In genomic region chr15:81697175-81697574, GRCm38 (mm10) we compare ENCODE assay signal across 9 mouse cellular contexts. TPM values are rescaled to one million over a fixed set of nuclear protein-coding genes. Genes with fewer than 3 reads are reported as not detected.
DNase-seq lines count a peak whose midpoint lies in the region; ATAC-seq lines count a peak whose summit lies in the region.
"Had no signal": no experiment of that assay in that cellular context is flagged by ENCODE, and none has a peak within 500 bp of the region (broad histone marks: within the 10 kb centered on the region; RNA-seq: fewer than 3 reads in every experiment).

TSS of gene Chadl (minus strand) at chr15:81697287.

- H3K4me1 ChIP-seq in stomach, embryonic 15.5 days = peaks cover 20% of the 10 kb centered on the region

- H3K4me2 ChIP-seq in stomach, embryonic 15.5 days = 0 out of 2 replicates have a peak within 1 kb of the TSS, but pooled peaks have one; percentile 13
- H3K4me2 ChIP-seq: liver, embryonic 12.5 days had no signal

- H3K36me3 ChIP-seq in stomach, embryonic 15.5 days = no peaks in the 10 kb centered on the region

- H3K9ac ChIP-seq in stomach, embryonic 15.5 days = no peak within 1 kb of the TSS
- H3K9ac ChIP-seq: liver, embryonic 12.5 days had no signal

- no peak within 1 kb of the TSS for H3K27ac ChIP-seq in stomach, embryonic 15.5 days
- H3K27ac ChIP-seq: liver, embryonic 12.5 days had no signal

- WGBS in stomach, embryonic 15.5 days = 62% methylated on average over 7 of the region's 7 CpGs

- H3K27me3 ChIP-seq in stomach, embryonic 15.5 days (replicated peaks) = peaks cover 26% of the 10 kb centered on the region

- H3K4me3 ChIP-seq in stomach, embryonic 15.5 days (replicated peaks) = no peak within 1 kb of the TSS
- H3K4me3 ChIP-seq: liver, embryonic 12.5 days had no signal

- no peak for ATAC-seq in stomach, embryonic 15.5 days (ENCODE audit: insufficient read depth, low FRiP score, low read depth)
- ATAC-seq in megakaryocyte, adult 5-6 weeks (ENCODE audit: poor library complexity, severe bottlenecking) = no peak
- ATAC-seq: liver, embryonic 12.5 days had no signal

- no peaks in the 10 kb centered on the region for H3K9me3 ChIP-seq in stomach, embryonic 15.5 days
- H3K9me3 ChIP-seq: liver, embryonic 12.5 days had no signal

- peak; percentile 45 to 66 for DNase-seq in cerebellum, postnatal 10 days
- no peak for DNase-seq in cerebellum, adult 9-10 months
- DNase-seq in right cerebral cortex, adult 18-20 months = peak; percentile 46
- no peak for DNase-seq in right cerebral cortex, postnatal 36 days (ENCODE audit: low spot score in 2 of 2)
- peak in 1 of 2 experiments; percentile 61 for DNase-seq in left cerebral cortex, adult 8-10 months (ENCODE audit: low spot score in 2 of 2)
- no peak for DNase-seq in thymus, postnatal 4 days

RNA-seq across cellular contexts. Expression of gene Chadl, which starts in this region (rescaled TPM):
- total RNA-seq in left cerebral cortex, adult 8-10 months (2022) = 10 to 100 TPM in 3 of 4 experiments, 1 to 10 TPM in 1; 9.7 to 14.7 (median 13.1) TPM
- 3.7 and 4.1 TPM in 2 replicates for polyA plus RNA-seq in stomach, embryonic 15.5 days (2015; fragmentation: Nextera tagmentation; extraction: Ambion mirVana)
- 0.13 TPM in 1 of 2 replicates, not detected in the other for total RNA-seq in megakaryocyte, adult 5-6 weeks (2015)
- total RNA-seq in megakaryocyte, adult 5-6 weeks (2017) = not detected in 2 replicates

Comparison
In these comparisons a context has a peak if more than half of its experiments do, and no peak if none do; other contexts are left out.
1. RNA of gene Chadl (total RNA-seq): 9.7 to 14.7 TPM in left cerebral cortex, adult 8-10 months; 0.13 TPM in megakaryocyte, adult 5-6 weeks; every median in the first group is over 4 times any median in the second.
2. DNase-seq: peak in cerebellum, postnatal 10 days (2 of 2) and right cerebral cortex, adult 18-20 months (single experiment); none in cerebellum, adult 9-10 months (single experiment), right cerebral cortex, postnatal 36 days (0 of 2) and thymus, postnatal 4 days (single experiment).